Mouse (Mus musculus) intestine, embryonic 14.5 days (tissue): Measurements from ENCODE around the gene Pemt. TPM values are rescaled to one million over a fixed set of nuclear protein-coding genes. Genes with fewer than 3 reads are reported as not detected.

Source experiments
- polyA plus RNA-seq: library from polyadenylated mRNA; unstranded; fragments of >200 nt; fragmentation: Nextera tagmentation; extraction: Ambion mirVana; gene quantifications from 2 replicates; pipeline ENCODE4 v1.2.1, GENCODE M21; 2014

Pemt gene
- polyA plus RNA-seq, 1 experiment from 2014 or later = 9.1 TPM

Other genes starting within 250 kb of the Pemt start
- gene Flcn, start 236.5 kb downstream of the Pemt start, polyA plus RNA-seq = 30.1 and 31.4 TPM in 2 replicates
- 33.8 and 35.5 TPM in 2 replicates for gene Nt5m, start 207.0 kb downstream of the Pemt start, polyA plus RNA-seq
- 206 and 211 TPM in 2 replicates for gene Cops3, start 206.7 kb downstream of the Pemt start, polyA plus RNA-seq
- gene Med9, start 98.3 kb downstream of the Pemt start, polyA plus RNA-seq = 41.0 and 41.5 TPM in 2 replicates
- 1.4 and 2.0 TPM in 2 replicates for gene Rasd1, start 81.5 kb downstream of the Pemt start, polyA plus RNA-seq
- gene Rai1, start 58.5 kb upstream of the Pemt start, polyA plus RNA-seq = 28.2 and 31.2 TPM in 2 replicates
- 85.0 and 97.7 TPM in 2 replicates for gene Srebf1, start 176.1 kb upstream of the Pemt start, polyA plus RNA-seq